Mouse (Mus musculus): ENCODE measurements around the gene Pdzk1.

Gene Pdzk1

GRCm38 (mm10) chr3:96828984-96829383 lies at the start of gene Pdzk1, which contains the start of gene Cd160:
TSS of gene Pdzk1 (plus strand) at chr3:96829284.
TSS of gene Cd160 (minus strand) at chr3:96829351.
- DNase-seq = no peak

DNA sequence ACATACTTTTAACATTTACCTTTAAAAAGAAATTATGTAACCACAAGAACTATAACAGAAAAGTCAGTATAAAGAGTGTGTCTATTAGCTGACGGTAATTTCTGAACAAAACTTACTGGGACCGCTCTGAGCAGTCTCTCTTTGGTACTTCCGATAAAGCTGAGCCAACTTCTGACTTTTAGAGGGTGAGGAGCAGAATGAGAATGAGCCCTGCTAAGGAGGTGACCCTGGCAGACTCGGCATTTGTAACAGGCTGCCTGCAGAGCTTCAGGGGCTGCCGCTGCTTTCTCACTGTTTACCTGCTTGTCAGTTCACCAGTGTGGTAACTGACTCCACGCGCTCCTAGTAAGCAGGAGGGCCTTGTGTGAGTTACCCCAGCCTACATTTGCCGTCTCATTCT lies 46.8 kb upstream of the Pdzk1 start:
- DNase-seq = no peak

DNA sequence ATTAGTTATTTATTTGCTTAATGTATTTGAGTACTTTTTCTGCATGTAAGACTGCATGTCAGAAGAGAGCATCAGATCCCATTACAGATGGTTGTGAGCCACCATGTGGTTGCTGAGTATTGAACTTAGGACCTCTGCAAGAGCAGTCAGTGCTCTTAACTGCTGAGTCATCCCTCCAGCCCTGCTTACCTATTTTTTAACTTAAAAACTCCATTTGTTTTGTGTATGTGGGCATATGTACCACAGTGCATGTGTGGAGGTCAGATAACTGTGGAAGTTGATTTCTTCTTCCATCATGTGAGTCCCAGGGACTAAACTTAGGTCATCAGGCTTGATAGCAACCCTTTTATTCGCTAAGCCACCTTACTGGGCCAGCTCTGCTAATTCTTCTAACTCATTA lies 41.3 kb upstream of the Pdzk1 start:
- no peak for DNase-seq

DNA sequence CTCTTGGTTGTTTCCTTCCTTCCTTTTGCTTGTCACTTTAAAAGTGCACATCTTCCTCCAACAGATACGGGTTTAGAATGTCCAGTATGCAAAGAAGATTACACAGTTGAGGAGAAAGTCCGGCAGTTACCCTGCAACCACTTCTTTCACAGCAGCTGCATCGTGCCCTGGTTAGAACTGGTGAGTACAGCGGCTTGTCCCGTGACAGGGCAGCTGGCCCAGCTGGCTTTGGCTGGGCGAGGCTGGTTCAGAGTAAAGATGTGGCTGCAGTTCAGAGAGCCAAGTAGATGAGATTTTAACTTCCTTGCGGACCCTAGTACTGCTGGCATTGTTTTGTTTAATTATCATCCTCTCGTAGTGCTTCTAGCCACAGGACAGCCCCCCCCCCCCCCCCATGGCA lies 40.6 kb upstream of the Pdzk1 start:
- DNase-seq = no peak

GRCm38 (mm10) chr3:96800254-96800653 lies 28.8 kb upstream of the Pdzk1 start:
- no peak for DNase-seq

- DNase-seq = no peak
These were observed 26.9 kb upstream of the Pdzk1 start for GRCm38 (mm10) chr3:96802214-96802613.

DNA sequence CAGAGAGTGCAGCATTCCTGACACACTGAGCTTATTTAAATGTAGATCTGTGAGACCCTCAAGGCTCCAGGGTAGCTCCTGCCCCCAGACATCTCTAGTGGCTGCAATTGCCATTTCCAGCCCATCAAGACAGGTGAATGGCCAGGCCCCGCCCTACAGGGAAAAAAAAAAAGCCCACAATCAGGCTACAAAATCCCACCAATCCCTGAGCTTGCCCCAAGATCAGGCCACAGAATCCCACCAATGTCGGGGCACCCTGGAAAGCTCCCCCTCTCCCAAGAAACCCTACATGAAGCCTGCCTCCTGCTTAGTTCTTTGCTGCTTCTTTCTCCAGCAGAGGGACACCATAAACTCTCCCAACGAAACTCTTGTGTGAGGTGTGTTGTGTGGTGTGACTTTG lies 20.9 kb upstream of the Pdzk1 start:
- no peak for DNase-seq

DNA sequence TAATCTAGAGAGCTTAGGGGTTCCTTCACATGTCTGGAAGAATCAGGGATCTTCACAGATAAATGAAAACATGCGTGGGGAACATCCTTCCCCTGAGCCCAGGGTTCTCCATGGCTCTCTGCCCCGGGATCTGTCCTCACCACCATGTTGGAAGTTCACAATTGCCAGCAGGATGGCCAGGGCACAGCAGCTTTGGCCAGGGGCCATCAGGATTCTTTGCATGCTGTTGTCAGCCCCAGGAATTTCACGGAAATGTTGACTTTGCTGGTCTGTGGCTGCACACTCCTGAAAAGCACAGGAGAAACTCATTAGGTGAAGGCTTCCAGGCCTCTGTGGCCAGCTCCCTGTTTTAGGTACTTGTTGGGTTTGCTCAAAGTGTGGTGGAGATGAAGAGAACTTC lies 20.4 kb upstream of the Pdzk1 start:
- DNase-seq = no peak

DNA sequence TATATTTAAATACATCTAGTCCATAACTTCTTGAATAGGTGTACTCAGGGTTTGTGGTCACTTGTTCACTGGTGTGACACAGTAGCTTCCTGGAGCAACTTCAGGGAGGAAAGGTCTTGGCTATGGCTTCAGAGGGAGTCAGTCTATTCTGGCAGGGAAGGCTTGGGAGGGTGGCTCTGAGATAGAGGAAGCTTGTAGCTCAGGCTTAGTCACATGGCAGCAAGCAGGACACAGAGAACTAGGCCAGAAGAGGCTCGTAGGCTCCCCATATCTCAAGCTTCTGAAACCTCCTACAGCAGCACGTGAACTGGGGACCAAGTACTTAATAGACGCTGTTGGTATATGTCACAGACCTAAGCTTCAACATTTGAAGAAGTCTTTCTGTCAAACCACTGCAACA lies 17.9 kb upstream of the Pdzk1 start:
- no peak for DNase-seq

DNA sequence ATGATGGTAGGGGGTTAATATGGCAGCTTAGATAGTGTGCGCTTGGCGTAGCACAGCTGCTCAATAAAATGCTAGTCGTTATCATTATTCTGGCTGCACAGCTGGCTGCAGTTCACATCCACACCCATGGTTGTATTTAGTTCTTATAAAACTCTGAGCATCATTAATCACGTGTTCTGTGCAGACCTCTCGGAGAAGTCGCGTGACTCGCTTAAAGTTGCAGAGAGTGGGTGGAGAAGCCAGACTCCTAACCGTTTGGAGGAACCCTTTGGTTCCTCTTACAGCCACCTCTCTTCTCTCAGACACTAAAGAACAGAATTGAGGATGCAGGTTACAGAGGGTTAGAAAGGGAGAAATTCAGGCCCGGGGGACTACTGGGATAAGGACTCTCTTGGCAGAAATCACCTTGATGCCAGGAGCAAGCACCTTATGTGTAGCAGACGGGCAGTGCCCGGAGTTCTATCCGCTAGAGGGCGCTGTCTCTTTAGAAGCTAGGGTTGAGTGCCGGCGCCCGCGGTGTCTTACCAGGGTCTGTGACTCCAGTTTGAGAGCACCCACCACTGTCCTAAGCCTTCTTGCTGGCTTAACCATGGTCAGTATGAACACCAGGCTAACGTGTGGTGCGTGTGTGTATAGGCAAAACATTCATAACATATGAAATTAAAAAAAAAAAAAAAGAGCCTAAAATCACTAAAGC lies 16.5 kb upstream of the Pdzk1 start:
- peak; percentile 75 to 76 for DNase-seq

GRCm38 (mm10) chr3:96813106-96813505 lies 16.0 kb upstream of the Pdzk1 start:
- DNase-seq = peak; percentile 15 to 21

DNA sequence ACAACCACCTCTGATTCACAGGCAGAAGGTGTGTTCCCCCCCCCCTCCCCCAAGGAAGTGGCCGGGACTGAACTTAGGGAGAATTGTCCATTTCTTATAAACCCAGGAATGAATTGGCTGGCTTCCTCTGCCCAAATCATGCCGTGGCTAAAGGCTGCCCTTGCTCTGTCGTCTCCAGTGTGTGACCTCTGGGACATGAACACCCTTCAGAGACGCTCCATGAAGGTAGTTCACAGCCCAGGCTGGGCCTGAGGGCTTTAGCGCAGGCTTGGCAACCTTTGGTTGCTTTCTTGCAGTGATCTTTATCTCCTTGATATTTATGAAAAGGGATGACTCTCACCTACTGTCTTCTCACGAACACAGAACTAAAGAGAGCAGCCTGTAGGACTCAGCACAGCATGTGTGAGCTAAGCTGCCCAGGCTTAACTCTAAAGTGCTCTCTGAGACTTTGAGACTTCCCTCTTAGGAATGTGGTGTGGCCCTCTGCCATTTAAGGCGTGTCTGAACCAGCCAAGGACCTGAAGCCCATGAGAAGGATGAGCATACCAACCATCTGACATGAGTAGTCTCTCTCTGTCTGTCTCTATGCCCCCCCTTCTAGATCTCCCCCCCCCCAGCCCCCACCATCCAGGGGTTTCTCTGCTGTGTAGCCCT lies 15.4 kb upstream of the Pdzk1 start:
- DNase-seq = no peak

- DNase-seq = no peak
These were observed 14.7 kb upstream of the Pdzk1 start for GRCm38 (mm10) chr3:96814342-96814741.

DNA sequence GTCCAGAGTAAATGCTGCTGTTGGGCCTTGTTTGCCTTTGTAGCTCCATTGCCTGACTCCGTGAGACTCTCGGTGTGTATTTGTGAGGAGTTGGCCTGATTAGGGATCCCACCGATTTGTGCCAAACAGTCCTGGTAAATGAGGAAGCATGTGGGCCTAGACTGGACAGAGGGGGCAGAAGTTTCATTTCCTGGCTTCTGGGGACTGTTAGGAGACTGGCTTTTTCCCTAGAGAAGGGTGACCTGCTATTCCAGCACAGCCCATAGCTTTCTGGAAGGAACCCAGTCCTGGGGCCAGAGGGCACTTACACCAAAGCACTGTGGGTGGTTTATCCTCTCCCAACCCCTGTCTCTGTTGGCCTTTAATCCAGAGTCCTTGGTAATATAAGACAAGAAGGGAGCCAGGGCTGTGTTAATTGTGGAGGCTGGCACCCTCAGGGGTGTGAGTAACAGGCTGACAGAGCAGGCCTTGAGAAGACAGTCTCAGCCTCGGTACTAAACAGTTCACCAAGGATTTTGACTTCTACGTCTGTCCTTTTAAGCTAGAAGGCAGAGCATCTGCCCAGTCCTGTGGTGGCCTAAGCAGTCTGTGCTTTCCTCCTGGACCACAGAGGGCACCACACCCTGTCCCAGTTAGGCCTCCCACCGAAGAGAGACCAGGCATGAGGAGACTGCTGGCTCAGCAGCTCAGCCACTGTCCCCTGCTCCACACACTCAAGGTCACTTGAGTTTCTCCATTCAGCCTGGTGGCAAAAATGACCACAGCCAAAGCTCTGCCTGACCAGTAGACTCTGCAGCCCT lies 8.8 kb upstream of the Pdzk1 start:
- DNase-seq = no peak

DNA sequence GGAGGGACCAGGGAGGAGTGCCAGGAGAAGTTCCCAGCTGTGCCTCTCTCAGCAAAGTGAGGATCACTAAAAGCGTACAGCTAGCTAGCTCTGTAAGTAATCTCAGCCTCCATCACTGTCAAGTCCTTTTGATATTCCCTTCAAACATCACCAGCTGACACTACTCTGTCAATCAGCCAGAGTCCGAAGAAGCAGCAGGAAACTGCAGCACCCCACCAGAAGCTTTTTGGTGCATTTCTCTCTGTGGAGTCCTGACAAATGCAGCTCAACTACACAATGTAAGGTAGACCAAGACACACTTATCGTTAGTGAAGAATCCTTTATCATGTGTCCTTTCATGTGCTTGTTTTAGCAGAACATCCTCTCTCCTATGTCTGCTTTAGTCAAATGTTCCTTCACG lies 7.5 kb upstream of the Pdzk1 start:
- DNase-seq = no peak

GRCm38 (mm10) chr3:96823701-96824100 lies 5.4 kb upstream of the Pdzk1 start:
- DNase-seq = no peak

DNA sequence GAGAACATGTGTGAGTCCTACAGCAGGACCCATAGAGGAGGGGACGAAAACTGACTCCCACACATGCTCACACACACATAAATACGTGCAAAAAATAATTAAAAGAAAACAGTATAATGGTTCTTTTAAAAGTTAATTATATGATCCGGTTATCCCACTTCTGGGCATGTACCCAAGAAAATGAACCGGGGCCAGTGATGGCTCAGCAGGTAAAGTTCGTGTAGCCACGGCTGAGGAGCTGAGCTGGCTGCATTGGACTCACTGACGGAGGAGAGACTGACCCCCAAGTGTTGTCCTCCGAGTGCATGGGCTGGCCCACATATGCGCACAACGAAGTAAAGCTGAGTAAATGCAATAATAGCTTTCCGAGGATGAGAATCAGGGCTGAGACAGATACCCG lies 4.5 kb upstream of the Pdzk1 start:
- DNase-seq = no peak

GRCm38 (mm10) chr3:96825261-96825660 lies 3.8 kb upstream of the Pdzk1 start:
- DNase-seq = no peak

GRCm38 (mm10) chr3:96828308-96828864 lies 698 bp upstream of the Pdzk1 start:
- DNase-seq = no peak

- no peak for DNase-seq
These were observed 772 bp downstream of the Pdzk1 start for GRCm38 (mm10) chr3:96829856-96830255.

- no peak for DNase-seq
These were observed 3.8 kb downstream of the Pdzk1 start for GRCm38 (mm10) chr3:96832930-96833329.

DNA sequence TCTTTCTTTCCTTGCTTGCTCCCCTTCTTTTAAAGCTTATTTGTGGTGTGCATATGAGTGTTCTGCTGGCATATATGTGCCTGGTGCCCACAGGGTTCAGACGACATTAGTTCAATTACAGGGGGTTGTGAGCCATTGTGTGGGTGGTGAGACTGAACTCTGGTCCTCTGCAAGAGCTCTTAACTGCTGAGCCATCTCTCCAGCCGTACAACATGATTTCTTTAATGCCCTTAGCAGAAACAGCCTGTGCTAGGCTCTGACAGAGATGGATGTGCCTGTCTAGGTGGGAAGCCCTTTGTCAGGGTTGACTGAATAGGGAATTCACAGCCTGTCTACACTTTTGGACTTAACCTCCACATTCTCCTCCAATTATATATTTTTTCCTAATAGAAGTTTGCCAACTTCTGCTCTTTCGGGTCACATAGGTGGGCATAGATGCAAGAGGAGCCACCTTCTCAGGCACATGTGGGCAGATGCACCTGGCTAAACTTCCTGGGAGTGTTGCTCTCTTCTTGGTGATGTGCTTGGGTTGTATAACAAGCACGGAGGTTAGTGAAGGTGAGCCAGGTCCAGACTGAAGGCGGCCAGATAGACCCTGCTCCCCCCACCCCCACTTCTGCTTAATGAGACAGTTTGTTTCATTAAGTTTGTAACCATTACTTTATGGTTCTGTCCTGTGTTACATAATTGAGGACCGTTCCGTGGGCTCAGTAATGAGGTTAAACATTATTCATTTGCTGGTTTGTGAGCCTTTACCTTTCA lies 5.7 kb downstream of the Pdzk1 start:
- DNase-seq = no peak

GRCm38 (mm10) chr3:96836414-96836813 lies 7.3 kb downstream of the Pdzk1 start:
- DNase-seq = no peak

All from cerebellum, adult 18-20 months (tissue).